14 mouse cellular contexts compared by ENCODE assay signal in genomic region chr3:122111141-122111981, GRCm38 (mm10).
A peak's percentile ranks its signal among the peaks of the same experiment; 100 is the strongest.
DNase-seq lines count a peak whose midpoint lies in the region; ATAC-seq and TF ChIP-seq lines count a peak whose summit lies in the region.
"Had no signal": no experiment of that assay in that cellular context is flagged by ENCODE, and none has a peak within 500 bp of the region (broad histone marks: within the 10 kb centered on the region; RNA-seq: fewer than 3 reads in every experiment).

No protein-coding gene starts in this region.

- H3K27ac ChIP-seq in forebrain, postnatal 0 days (ENCODE audit: low read depth, low read length), result 0 out of 2 replicates have a peak overlapping the region, but pooled peaks have one; percentile 21
- H3K27ac ChIP-seq in forebrain, embryonic 13.5 days, result no peak overlapping the region
- peak overlapping the region; percentile 45; the same call in 1 of the 2 replicates for H3K27ac ChIP-seq in embryonic facial prominence, embryonic 10.5 days (replicated peaks)
- peak overlapping the region; percentile 30; the same call in 1 of the 2 replicates for H3K27ac ChIP-seq in olfactory bulb, adult 2 months (ENCODE audit: insufficient read depth, low read depth, low read length)
- no peak overlapping the region for H3K27ac ChIP-seq in intestine, postnatal 0 days (ENCODE audit: low read depth, low read length)
- H3K27ac ChIP-seq: neural tube, embryonic 12.5 days had no signal

- H3K9me3 ChIP-seq in forebrain, postnatal 0 days (ENCODE audit: low read length), result no peaks in the 10 kb centered on the region
- H3K9me3 ChIP-seq in forebrain, embryonic 13.5 days (replicated peaks), result no peaks in the 10 kb centered on the region
- H3K9me3 ChIP-seq in megakaryocyte, embryonic 14.5 days, result no peaks in the 10 kb centered on the region
- no peaks in the 10 kb centered on the region for H3K9me3 ChIP-seq in embryonic facial prominence, embryonic 10.5 days
- no peaks in the 10 kb centered on the region for H3K9me3 ChIP-seq in intestine, postnatal 0 days (ENCODE audit: control insufficient read depth)
- H3K9me3 ChIP-seq: neural tube, embryonic 12.5 days had no signal

- TF ChIP-seq POLR2A in olfactory bulb, adult 2 months (IDR thresholded peaks at IDR 0.05; ENCODE audit: insufficient read depth, low read depth, low read length), result no peak

- no peaks in the 10 kb centered on the region for H3K4me1 ChIP-seq in forebrain, postnatal 0 days (ENCODE audit: insufficient read depth)
- H3K4me1 ChIP-seq in forebrain, embryonic 13.5 days, result peaks cover 11% of the 10 kb centered on the region; the same call in 1 of the 2 replicates
- H3K4me1 ChIP-seq in megakaryocyte, embryonic 14.5 days, result peaks cover 90% of the 10 kb centered on the region
- H3K4me1 ChIP-seq in embryonic facial prominence, embryonic 10.5 days, result peaks cover 24% of the 10 kb centered on the region
- H3K4me1 ChIP-seq in olfactory bulb, adult 2 months (ENCODE audit: control insufficient read depth, insufficient read depth, low read length), result peaks cover 15% of the 10 kb centered on the region
- no peaks in the 10 kb centered on the region for H3K4me1 ChIP-seq in intestine, postnatal 0 days (replicated peaks; ENCODE audit: control insufficient read depth, insufficient read depth, low read length)
- H3K4me1 ChIP-seq: neural tube, embryonic 12.5 days had no signal

- peak; percentile 18 for DNase-seq in forebrain, postnatal 0 days
- DNase-seq in embryonic facial prominence, embryonic 10.5 days (ENCODE audit: low spot score), result no peak
- DNase-seq in layer of hippocampus, adult 18-20 months (ENCODE audit: low spot score in 2 of 2), result no peak
- DNase-seq: adrenal gland, adult 2 months; heart, postnatal 36 days; right cerebral cortex, postnatal 4 days; thymus, adult 18-20 months had no signal

- ATAC-seq in forebrain, postnatal 0 days, result 0 out of 2 replicates have a peak, but pooled peaks have one; percentile 29
- no peak for ATAC-seq in forebrain, embryonic 13.5 days
- ATAC-seq in megakaryocyte, adult 5-6 weeks (ENCODE audit: poor library complexity, severe bottlenecking), result no peak
- ATAC-seq in intestine, postnatal 0 days, result no peak
- ATAC-seq: CD4-positive, CD25-positive, alpha-beta regulatory T cell, adult 4 months had no signal

- H3K27me3 ChIP-seq in forebrain, postnatal 0 days (ENCODE audit: insufficient read depth, low read length), result no peaks in the 10 kb centered on the region
- no peaks in the 10 kb centered on the region for H3K27me3 ChIP-seq in forebrain, embryonic 13.5 days
- no peaks in the 10 kb centered on the region for H3K27me3 ChIP-seq in megakaryocyte, embryonic 14.5 days (replicated peaks)
- no peaks in the 10 kb centered on the region; the same call in 1 of the 2 replicates for H3K27me3 ChIP-seq in embryonic facial prominence, embryonic 10.5 days (replicated peaks; ENCODE audit: low read depth, poor library complexity, severe bottlenecking)
- no peaks in the 10 kb centered on the region for H3K27me3 ChIP-seq in intestine, postnatal 0 days (replicated peaks; ENCODE audit: control insufficient read depth, insufficient read depth, low read length)
- H3K27me3 ChIP-seq: neural tube, embryonic 12.5 days had no signal

- H3K4me2 ChIP-seq in forebrain, postnatal 0 days (ENCODE audit: low read depth), result no peak overlapping the region
- no peak overlapping the region for H3K4me2 ChIP-seq in forebrain, embryonic 13.5 days
- no peak overlapping the region for H3K4me2 ChIP-seq in intestine, postnatal 0 days (replicated peaks; ENCODE audit: low read depth)
- H3K4me2 ChIP-seq: neural tube, embryonic 12.5 days had no signal

- no peak for TF ChIP-seq CTCF in forebrain, postnatal 0 days (IDR thresholded peaks at IDR 0.05; ENCODE audit: low read depth)
- no peak for TF ChIP-seq CTCF in olfactory bulb, adult 2 months (IDR thresholded peaks at IDR 0.05; ENCODE audit: insufficient read depth, low read depth, low read length)
- TF ChIP-seq CTCF in intestine, postnatal 0 days (IDR thresholded peaks at IDR 0.05; ENCODE audit: low read depth), result no peak

- no peak overlapping the region for H3K4me3 ChIP-seq in forebrain, postnatal 0 days (ENCODE audit: low read depth, low read length)
- H3K4me3 ChIP-seq in forebrain, embryonic 13.5 days, result no peak overlapping the region
- H3K4me3 ChIP-seq in megakaryocyte, embryonic 14.5 days (replicated peaks), result peak overlapping the region; percentile 92
- no peak overlapping the region for H3K4me3 ChIP-seq in embryonic facial prominence, embryonic 10.5 days
- H3K4me3 ChIP-seq in olfactory bulb, adult 2 months (ENCODE audit: insufficient read depth, low read depth, low read length), result no peak overlapping the region
- H3K4me3 ChIP-seq in intestine, postnatal 0 days (ENCODE audit: low read depth, low read length), result no peak overlapping the region
- H3K4me3 ChIP-seq: neural tube, embryonic 12.5 days had no signal

- 23% methylated on average over 9 of the region's 9 CpGs for WGBS in forebrain, postnatal 0 days
- WGBS in forebrain, embryonic 13.5 days, result 33% methylated on average over 9 of the region's 9 CpGs
- 38% methylated on average over 9 of the region's 9 CpGs for WGBS in embryonic facial prominence, embryonic 10.5 days
- WGBS in olfactory bulb, adult 2 months, result 24% methylated on average over 9 of the region's 9 CpGs
- WGBS in intestine, postnatal 0 days, result 56% methylated on average over 9 of the region's 9 CpGs

- H3K36me3 ChIP-seq in forebrain, postnatal 0 days (ENCODE audit: insufficient read depth), result no peaks in the 10 kb centered on the region
- H3K36me3 ChIP-seq in forebrain, embryonic 13.5 days (ENCODE audit: poor library complexity, severe bottlenecking), result no peaks in the 10 kb centered on the region
- H3K36me3 ChIP-seq in megakaryocyte, embryonic 14.5 days (replicated peaks; ENCODE audit: low read length), result peaks cover 21% of the 10 kb centered on the region
- no peaks in the 10 kb centered on the region for H3K36me3 ChIP-seq in embryonic facial prominence, embryonic 10.5 days (replicated peaks)
- H3K36me3 ChIP-seq in intestine, postnatal 0 days (ENCODE audit: control insufficient read depth, insufficient read depth), result no peaks in the 10 kb centered on the region
- H3K36me3 ChIP-seq: neural tube, embryonic 12.5 days had no signal

- H3K9ac ChIP-seq in forebrain, postnatal 0 days, result no peak overlapping the region
- no peak overlapping the region for H3K9ac ChIP-seq in forebrain, embryonic 13.5 days
- no peak overlapping the region for H3K9ac ChIP-seq in intestine, postnatal 0 days (ENCODE audit: low read depth, low read length)
- H3K9ac ChIP-seq: neural tube, embryonic 12.5 days had no signal

Comparison
In these comparisons a context has a peak if more than half of its experiments do, and no peak if none do; other contexts are left out.
1. H3K27ac ChIP-seq: peak in forebrain, postnatal 0 days (single experiment), embryonic facial prominence, embryonic 10.5 days (single experiment) and olfactory bulb, adult 2 months (single experiment); none in forebrain, embryonic 13.5 days (single experiment) and intestine, postnatal 0 days (single experiment).